Mouse (Mus musculus) G1E-ER4 (cell line): ENCODE measurements around the gene Ttc37. TPM values are rescaled to one million over a fixed set of nuclear protein-coding genes. Genes with fewer than 3 reads are reported as not detected.

Source experiments
- GATA1 ChIP-seq: IDR thresholded peaks from one replicate; pipeline ENCODE4 v1.8.0; 2012; ENCODE audit warnings: low read length, inconsistent platforms
- polyA plus RNA-seq: library from polyadenylated mRNA; stranded (reverse); fragments of >175 nt; gene quantifications from 2 replicates; pipeline ENCODE4 v1.2.3, GENCODE M21; 2012

Ttc37 gene
- polyA plus RNA-seq = 0.61 and 0.68 TPM in 2 replicates

DNA sequence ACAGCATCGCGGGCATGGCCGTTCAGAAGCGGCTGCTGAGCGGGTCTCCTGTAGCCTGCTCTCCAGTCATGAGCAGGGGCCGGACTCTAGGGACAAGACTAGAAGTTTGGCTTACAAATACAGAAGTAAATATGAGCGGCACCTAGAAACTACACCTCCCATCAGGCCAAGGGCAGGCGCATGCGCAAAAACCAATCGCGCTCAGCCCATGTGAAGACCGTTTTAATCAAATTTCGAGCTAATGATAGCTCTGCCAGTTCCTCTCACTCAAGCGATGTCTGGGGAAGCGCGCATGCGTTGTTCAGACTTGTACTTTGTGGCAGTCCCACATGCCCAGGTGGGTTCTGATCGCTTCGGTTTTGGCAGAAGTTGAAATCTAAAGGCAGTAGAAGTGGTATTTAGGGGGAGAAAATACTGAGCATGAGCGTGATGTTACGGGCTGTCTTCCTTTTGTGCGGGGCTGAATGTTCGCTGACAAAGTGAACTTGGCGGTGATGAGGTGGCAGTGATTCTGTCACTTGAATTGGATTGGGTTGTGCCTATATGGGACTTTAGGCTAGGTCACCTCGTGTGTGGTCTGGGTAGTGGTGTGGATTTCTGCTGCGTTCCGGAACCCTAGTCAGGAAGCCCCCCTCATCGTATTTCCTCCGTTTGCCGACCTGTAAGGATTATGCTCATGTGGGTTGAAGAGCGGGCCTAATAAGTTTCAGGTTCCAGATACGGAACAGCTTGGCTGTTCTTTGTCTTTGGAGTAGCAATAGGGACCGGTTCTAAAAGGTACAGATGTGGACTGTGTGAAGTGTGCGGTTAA is at the start of gene Ttc37, which contains the start of gene Arsk:
Gene Ttc37, plus strand, starts transcription at position 242 of the 811 bp plus-strand sequence.
Gene Arsk, minus strand, starts transcription at position 168 of the 811 bp plus-strand sequence.
- TF ChIP-seq GATA1 = no peak

DNA sequence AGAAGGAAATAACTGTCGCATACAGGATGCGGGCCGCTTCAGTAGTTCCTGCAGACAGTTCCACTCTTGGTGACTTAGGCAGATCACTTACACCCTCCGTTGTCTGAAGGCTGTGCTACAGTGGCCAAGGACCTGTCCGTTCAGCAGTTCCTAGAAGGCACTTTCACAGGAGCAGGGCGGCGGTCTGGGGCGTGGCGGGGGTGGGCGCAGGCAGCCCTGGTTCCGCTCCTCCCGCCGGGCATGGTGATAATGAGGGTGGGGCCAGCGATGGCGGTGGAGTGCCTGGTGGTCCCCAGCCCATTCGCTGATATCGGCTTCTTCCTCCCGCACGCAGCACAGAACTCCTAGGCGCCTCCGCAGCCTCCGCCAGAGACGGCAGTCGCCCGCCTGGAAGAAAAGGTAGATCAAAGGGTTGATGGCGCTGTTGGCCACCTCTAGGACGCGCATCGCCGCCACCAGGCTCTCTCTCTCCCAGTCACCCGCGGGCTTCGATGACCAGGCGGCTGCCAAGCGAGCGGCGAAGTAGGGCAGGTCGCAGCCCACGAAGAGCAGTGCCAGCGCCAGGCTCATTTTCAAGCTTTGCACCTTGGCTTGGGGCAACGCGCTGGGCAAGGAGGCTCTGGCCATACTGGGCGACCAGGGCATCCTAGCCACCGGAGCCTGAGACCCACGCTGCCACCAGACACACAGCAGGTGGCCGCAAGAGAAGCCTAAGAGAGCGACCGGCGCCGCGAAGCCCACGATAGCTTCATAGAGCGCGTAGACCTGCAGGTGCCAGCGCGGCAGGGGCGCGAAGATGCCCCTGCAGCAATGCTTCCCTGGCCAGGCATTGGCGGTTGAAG is 42.9 kb upstream of the Ttc37 start:
- no peak for TF ChIP-seq GATA1

DNA sequence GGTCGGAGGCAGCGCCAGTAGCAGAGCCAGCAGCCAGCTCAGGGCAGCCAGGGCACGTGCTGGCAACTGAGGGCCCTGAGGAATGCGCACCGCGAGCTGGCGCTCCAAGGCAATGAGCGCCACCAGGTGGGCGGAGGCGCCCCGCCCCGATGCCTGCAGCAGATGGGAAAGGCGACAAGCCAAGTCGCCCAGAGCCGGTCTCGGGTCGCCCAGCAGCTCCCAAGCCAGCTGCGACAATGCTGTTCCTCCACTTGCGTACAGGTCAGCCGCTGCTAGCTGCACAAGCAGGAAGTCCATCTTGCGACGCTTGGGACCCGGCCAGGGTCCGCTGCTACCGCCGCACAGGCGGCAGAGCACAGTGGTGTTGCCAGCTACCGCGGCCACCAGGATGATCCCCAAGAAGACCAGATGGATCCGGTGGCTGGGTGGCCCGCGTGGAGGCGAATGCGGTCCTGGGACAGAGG is 42.2 kb upstream of the Ttc37 start:
- TF ChIP-seq GATA1 = no peak

DNA sequence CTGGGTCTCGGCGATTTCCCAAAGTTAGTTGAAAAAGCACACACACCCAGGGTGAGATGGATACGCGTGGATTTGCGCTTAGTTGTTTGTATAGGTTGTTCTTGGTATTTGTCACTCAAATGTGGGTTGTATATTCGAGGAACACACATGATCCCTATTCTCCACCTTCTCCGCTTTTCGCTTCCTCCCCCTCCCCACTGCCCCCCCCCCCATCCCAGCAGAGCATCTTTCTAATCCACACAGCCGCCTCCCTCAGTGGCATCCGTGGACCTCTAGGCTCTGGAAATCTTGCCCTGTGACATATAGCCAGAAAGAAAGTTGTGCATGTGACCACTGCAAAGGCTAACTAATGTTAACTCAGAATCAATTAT is 41.7 kb upstream of the Ttc37 start, which contains the start of gene Gpr150:
Gene Gpr150, minus strand, starts transcription at position 101 of the 371 bp plus-strand sequence.
- TF ChIP-seq GATA1 = no peak

DNA sequence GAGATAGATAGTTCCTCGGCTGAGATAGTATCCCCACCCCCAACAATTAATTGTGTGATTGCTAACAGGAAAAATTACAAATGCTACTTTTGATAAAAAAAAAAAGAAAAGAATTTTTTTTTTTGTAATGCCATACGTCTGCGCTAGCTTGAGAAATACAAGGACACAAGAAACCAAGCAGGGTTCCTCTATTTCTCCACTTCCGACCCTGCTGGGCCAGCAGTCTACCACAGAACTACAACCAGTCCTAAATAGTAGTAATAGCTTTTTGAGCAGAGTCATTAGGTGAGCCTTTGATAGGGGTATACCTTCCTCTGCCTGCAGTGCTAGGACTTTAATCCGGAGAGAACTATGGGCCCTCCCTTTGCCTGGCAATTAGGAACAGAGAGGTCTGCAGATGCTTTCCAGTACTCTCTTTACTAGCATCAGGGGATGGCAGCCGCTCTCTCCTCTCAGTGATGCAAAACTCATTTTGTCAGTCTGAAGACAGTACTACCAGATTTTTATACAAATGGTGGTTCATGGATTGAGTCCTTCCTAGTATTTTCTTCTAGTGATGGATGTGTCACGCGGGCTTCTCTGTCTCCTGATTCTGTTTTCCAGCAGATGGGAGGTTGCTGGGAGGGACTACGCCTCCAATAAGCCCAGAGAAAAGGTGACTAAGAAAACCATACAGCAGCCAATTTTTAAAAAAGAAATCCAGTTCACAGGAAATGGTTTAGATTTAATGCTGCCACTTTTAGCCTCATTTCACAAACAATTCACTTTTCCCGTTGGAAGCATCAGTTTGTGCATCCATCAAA is 41.1 kb upstream of the Ttc37 start:
- TF ChIP-seq GATA1 = no peak

DNA sequence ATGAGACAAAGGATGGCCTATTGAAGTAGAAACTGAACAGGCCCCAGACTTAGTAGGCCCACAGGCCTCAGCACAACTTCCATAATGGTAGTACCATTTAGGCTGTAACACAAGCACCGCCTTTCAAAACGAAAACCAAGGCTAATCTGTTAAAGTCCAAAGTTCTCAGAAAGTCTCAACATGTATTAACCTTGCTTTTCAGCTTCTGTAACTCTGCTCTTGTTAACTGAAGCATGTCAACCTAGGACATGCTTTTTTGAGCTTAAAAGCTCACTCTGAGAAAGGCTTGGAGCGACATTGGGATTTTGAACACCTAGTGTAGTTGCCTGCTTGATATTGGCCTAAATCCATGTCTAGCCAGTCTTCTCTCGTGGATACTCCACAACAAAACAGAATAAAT is 38.9 kb upstream of the Ttc37 start:
- no peak for TF ChIP-seq GATA1

DNA sequence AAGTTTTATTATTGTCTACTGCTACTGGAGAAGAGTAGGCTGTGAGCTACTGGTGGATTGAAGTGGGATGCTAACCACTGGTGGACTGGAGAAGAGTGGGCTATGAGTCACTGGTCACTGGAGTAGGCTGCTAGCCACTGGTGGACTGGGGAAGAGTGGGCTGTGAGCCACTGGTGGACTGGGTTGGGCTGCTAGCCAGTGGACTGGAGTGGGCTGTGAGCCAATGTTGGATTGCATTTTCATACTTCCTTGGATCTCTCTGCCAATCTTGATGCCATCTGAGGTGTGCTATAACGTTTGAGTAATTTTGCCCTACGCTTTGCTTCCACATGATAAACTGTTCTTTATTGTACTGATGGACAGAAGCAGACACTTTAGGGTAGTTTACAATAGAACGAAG is 36.4 kb upstream of the Ttc37 start:
- TF ChIP-seq GATA1 = no peak

DNA sequence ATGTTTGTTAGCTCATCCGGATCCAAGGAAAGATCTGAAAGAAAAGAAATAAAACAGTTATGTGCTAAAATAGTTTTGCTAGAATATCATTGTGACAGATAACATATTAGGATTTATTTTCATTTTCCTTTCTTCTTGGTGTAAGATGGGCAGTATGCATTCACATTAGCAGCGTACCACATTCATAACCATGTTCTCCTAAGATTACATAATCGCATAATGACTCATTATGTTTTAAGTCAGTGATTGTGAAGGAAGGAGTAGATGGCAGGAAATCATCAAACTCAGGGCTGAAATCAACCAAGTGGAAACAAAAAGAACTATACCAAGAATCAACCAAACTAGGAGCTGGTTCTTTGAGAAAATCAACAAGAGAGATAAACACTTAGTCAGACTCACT is 36.0 kb upstream of the Ttc37 start:
- TF ChIP-seq GATA1 = no peak

DNA sequence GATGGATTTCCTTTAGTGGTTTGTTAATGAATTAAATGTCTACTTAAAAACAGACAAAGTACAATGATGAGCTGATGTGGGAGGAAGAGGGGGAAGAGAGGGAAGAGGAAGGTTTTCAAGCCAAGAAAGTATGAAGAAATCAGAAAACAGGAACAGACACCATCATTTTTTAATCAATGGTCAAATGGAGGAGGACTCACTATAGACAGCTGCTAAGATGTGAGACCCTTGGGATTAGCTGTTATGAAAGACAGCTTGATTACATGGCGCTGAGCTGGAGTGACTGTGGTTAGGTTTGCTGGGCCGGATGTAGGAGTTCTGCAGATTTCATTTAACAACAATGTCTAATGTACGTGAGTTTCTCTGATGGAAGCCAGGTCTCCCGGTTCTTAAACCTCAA is 35.0 kb upstream of the Ttc37 start:
- TF ChIP-seq GATA1 = no peak

DNA sequence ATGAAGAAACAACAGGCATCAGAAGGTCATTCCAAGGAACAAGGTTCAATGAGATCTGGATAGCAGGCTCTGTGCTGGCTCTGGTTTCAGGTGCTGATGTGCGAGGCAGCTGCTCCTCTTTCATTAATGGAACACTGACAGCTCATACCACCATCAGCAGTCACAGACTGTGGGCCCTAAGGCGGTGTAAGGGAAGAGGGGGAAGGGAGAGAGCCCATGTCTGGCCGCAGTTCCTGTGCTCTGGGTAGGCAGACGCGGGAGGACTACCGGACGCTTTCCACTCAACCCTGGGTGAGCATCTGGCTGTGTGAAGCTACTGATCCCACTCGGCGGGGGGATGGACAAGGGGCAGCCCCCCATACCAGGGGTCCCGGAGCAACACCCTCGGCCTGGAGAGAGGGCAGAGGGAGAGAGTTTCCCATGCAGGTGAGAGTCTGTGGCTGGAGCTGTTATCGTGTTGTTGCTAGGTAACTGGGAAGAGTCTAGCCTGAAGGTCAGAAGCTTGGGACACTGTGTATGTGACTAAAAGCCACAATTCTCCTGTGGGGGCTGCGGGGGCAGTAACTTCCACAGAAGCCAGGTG is 34.1 kb upstream of the Ttc37 start:
- no peak for TF ChIP-seq GATA1

DNA sequence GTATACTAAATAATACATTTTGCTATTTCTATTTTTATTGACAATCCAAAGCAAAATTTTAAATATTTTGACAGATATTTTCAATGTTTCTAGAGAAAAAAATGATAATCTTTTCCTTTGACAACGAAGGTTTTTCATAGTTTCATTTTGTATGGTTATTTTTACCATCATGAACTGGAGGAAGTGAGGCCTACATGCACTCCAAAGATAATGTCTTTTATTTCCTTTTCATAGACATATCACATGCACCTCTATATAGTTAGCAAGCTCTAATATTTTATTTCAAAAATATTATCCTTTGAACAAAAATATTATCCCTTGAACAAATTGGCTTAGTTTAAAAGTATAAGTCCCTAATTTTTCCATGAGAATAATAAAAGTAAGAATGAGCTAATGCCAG is 24.2 kb upstream of the Ttc37 start:
- TF ChIP-seq GATA1 = no peak

DNA sequence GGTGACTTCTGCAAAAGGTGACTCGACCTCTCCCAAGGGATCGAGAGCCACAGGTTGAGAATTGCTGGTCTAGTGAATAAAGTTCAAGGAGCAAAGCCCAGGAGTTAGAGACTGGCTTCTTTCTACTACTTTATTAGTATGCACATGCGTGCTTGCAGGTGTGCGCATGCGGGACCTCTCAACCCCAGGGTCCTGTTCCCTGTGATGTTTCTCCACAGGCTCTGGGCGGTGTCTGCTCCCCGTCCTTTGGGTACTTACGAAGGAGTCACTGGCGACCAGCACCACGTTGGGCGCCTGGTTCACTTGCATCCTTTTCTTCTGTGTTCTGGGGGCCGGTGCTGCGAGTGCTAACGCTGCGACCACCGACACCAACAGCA is 430 bp upstream of the Ttc37 start:
- no peak for TF ChIP-seq GATA1

DNA sequence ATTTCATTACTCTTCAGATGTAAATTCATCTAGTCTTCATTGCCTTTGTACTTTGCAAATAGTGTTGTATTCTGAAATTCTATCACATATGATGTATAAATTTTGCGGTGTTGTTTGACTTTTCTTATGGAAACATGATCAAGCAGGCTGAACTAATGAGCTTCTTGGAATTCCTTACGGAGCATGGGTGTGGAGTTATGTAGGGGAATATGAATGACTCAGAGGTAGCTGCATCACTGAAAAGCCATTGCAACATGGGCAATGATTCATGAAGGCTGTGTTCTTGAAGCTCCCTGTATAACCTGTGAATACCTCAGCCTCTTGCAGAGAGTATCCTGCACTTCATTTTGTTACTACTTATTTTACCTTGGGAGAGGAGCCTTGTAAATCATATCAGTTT is 3.5 kb downstream of the Ttc37 start:
- TF ChIP-seq GATA1 = no peak

DNA sequence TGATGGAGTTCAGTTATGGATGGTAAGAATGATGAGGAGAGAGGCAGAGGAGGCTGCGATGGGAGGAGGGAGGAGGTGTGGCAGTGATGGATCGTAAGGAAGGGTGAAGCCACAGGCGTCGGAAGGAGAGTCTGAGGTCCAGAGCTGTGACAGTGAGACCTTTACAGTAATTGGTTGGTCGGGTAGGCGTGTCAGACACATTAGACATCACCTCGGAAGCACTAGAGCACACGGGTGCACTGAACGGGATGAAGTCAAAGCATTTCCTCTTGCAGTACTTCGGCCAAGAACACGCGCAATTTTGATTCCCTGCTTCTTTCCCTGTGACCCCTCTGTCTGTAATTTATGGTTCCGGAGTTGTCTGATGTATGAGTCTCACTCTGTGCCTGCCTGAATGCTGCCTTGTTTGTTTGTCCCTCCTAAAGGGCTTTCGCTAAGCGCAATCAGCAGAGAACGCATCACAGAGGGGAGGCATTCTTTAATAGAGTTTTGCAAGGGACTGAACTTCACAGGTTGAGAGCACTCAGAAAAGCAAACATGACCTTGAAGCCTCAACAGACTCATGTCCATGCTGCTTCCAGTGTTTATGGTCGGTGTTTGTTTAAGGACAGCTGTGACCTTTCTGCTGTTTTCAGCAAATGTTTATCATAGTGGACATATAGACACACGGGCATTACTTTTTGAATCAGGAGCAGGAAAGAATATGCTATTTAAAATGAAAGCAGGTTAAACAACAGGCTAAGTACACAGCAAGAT is 10.7 kb downstream of the Ttc37 start:
- no peak for TF ChIP-seq GATA1

DNA sequence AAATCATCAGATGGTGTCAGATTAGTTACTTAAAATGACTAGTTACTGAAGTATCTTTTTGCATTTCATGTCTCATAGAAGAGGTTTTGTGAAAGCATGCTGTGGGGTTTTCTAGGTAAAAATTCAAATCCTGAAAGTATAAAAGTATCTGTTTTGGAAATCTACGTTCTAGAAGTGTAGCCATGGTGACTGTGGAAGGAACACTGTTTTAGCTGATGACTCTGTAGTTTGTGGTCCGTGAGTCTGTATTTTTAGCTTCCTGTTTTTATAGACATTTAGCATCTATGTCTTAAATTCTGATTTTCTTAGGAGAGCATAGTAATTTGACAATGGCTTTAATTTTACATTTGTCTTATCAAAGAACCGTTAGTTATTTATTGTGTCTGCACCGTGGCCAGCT is 30.3 kb downstream of the Ttc37 start:
- TF ChIP-seq GATA1 = no peak

DNA sequence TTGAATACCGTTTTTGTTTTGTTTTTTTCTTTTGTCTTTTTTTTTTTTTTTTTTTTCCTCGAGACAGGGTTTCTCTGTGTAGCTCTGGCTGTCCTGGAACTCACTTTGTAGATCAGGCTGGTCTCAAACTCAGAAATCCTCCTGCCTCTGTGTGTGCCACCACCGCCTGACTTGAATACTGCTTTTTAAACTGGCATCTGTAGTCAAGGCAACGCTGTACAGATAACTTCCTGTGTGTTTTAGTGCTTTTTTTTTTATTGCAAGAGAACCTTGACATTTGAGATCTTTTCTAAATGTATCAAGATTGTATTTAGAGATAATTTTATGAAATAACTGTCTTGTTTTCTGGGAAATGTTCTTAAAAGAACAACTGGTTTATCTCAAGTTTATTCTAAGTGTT is 33.9 kb downstream of the Ttc37 start:
- TF ChIP-seq GATA1 = no peak
